Mouse (Mus musculus) forebrain, embryonic 14.5 days (tissue): ENCODE data around the gene Mvb12a. TPM values are rescaled to one million over a fixed set of nuclear protein-coding genes. Genes with fewer than 3 reads are reported as not detected.

Experiments used
- ATAC-seq: fragments of 200-750 bp; cut with Nextera tagmentation; 2 replicates; pipeline ENCODE4 v1.8.0; 2017; ENCODE audit warnings: mild to moderate bottlenecking, moderate library complexity
- DNase-seq: peaks from one replicate; pipeline ENCODE4 v3.0.0-alpha.2; 2015; ENCODE audit warnings: low spot score
- H3K27ac ChIP-seq: fragments of 300-500 bp; sonication (generic); 2 replicates; pipeline ENCODE4 v1.5.1; 2014; ENCODE audit warnings: low read depth, mild to moderate bottlenecking, control low read depth, low read length, moderate library complexity
- H3K27me3 ChIP-seq: fragments of 300-500 bp; sonication (generic); replicated peaks from 2 replicates; pipeline ENCODE4 v1.6.1; 2014; ENCODE audit warnings: low read length, control low read depth, mixed read lengths; ENCODE audit not compliant: control insufficient read depth, insufficient read depth
- H3K36me3 ChIP-seq: fragments of 300-500 bp; sonication (generic); 2 replicates; pipeline ENCODE4 v1.6.1; 2014; ENCODE audit warnings: low read length, control low read depth; ENCODE audit not compliant: control insufficient read depth, insufficient read depth
- H3K4me1 ChIP-seq: fragments of 300-500 bp; sonication (generic); 2 replicates; pipeline ENCODE4 v1.6.1; 2014; ENCODE audit warnings: antibody characterized with exemption, low read length, control low read depth; ENCODE audit not compliant: control insufficient read depth, insufficient read depth
- H3K4me2 ChIP-seq: fragments of 300-500 bp; sonication (generic); 2 replicates; pipeline ENCODE4 v1.6.1; 2014; ENCODE audit warnings: mild to moderate bottlenecking, control low read depth, low read length
- H3K4me3 ChIP-seq: fragments of 300-500 bp; sonication (generic); 2 replicates; pipeline ENCODE4 v1.5.1; 2014; ENCODE audit warnings: low read depth, low read length, control low read depth
- H3K9ac ChIP-seq: fragments of 300-500 bp; sonication (generic); 2 replicates; pipeline ENCODE4 v1.6.1; 2014; ENCODE audit warnings: mild to moderate bottlenecking, low read length, control low read depth, moderate library complexity
- H3K9me3 ChIP-seq: fragments of 300-500 bp; sonication (generic); replicated peaks from 2 replicates; pipeline ENCODE4 v1.6.1; 2016; ENCODE audit warnings: low read length, control low read depth, mixed read lengths; ENCODE audit not compliant: control insufficient read depth
- WGBS: fragments of 180-500 bp; shearing (Covaris S2); extraction: QIAGEN DNeasy Blood & Tissue Kit; methylation state at CpG from one replicate; pipeline ENCODE4 v1.1.7; 2014; 5-methylcytosine and 5-hydroxymethylcytosine counted together
- polyA plus RNA-seq: library from polyadenylated mRNA; unstranded; fragments of >200 nt; fragmentation: Nextera tagmentation; extraction: Ambion mirVana; gene quantifications from 2 replicates; pipeline ENCODE4 v1.2.1, GENCODE M21; 2014

The Mvb12a gene
- polyA plus RNA-seq, 1 experiment from 2014 or later, result 71.6 TPM

DNA sequence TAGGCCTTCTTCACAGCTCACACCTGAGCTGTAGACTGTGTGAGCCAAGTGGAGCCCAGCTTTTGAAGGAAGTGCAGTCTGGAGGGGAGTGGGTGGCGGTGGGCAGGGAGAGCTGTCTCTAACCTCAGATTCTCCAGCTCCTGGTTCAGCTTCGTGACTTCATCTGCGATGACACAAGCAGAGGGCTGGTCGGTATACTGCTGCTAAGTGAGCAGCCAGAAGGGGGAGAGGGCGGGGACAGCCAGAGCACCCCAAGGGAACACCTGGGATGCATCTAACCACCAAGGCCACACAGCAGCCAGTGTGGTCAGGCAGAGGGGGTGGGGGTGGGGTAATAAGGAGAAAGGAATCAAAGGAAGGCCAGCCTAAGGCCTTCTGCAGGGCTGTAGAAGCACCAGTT lies 7.1 kb upstream of the Mvb12a start:
- Histone ChIP-seq H3K27ac (no peak overlapping the region), H3K9ac (no peak overlapping the region), H3K4me3 (no peak overlapping the region), H3K27me3 (peaks cover 11% of the 10 kb centered on the region), H3K9me3 (no peaks in the 10 kb centered on the region), H3K36me3 (no peaks in the 10 kb centered on the region), H3K4me1 (no peaks in the 10 kb centered on the region), H3K4me2 (no peak overlapping the region)
- no peak for ATAC-seq
- 64% methylated on average over 5 of the region's 5 CpGs for WGBS
- no peak for DNase-seq

- H3K4me1 ChIP-seq, result no peaks in the 10 kb centered on the region
- peak within 1 kb of the TSS; percentile 47 for H3K4me2 ChIP-seq
- H3K27me3 ChIP-seq, result peaks cover 11% of the 10 kb centered on the region
- DNase-seq, result peak; percentile 78
- peak; percentile 47; the same call in 1 of the 2 replicates for ATAC-seq
- H3K9me3 ChIP-seq, result no peaks in the 10 kb centered on the region
- no peak within 1 kb of the TSS for H3K27ac ChIP-seq
- 3% methylated on average over 37 of the region's 37 CpGs for WGBS
- peak within 1 kb of the TSS; percentile 32; the same call in 1 of the 2 replicates for H3K9ac ChIP-seq
- peak within 1 kb of the TSS; percentile 21 for H3K4me3 ChIP-seq
- no peaks in the 10 kb centered on the region for H3K36me3 ChIP-seq
Observed at GRCm38 (mm10) chr8:71537028-71537867, 5.5 kb upstream of the Mvb12a start, which contains the start of gene Bst2. Gene Bst2, minus strand, starts transcription at chr8:71537456.

GRCm38 (mm10) chr8:71543755-71544154 lies 1.0 kb downstream of the Mvb12a start:
- H3K27me3 ChIP-seq, result no peaks in the 10 kb centered on the region
- peak overlapping the region; percentile 86; the same call in 1 of the 2 replicates for H3K9ac ChIP-seq
- no peaks in the 10 kb centered on the region for H3K9me3 ChIP-seq
- H3K36me3 ChIP-seq, result peaks cover 24% of the 10 kb centered on the region
- no peak for ATAC-seq
- H3K4me3 ChIP-seq, result peak overlapping the region; percentile 77; the same call in 1 of the 2 replicates
- no peak for DNase-seq
- H3K27ac ChIP-seq, result no peak overlapping the region
- H3K4me2 ChIP-seq, result peak overlapping the region; percentile 90
- WGBS, result 90% methylated on average over 9 of the region's 9 CpGs
- peaks cover 4% of the 10 kb centered on the region; the same call in 1 of the 2 replicates for H3K4me1 ChIP-seq

DNA sequence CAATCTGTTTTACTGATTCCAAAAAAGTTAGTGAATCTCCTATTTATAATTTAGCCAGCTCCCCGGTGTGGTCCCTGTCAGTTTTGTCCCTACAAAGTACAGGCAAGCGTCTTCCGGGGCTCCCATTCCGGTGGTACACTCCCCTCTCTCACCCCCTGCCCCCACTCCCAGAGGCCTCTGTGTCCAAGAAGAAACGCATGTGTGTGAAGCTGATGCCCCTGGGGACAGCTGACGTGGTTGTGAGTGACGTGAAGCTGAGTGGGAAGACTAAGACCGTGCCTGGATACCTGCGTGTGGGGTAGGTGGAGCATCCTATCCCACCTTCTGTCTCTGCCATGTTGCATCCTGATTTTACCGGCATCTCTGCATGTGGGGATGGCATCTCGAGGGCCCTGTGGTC lies 2.3 kb downstream of the Mvb12a start:
- Histone ChIP-seq H3K27me3 (no peaks in the 10 kb centered on the region), H3K27ac (no peak overlapping the region), H3K9ac (no peak overlapping the region), H3K4me3 (no peak overlapping the region), H3K36me3 (peaks cover 27% of the 10 kb centered on the region), H3K4me1 (peaks cover 4% of the 10 kb centered on the region; the same call in 1 of the 2 replicates), H3K4me2 (no peak overlapping the region), H3K9me3 (no peaks in the 10 kb centered on the region)
- WGBS, result 91% methylated on average over 11 of the region's 11 CpGs
- ATAC-seq, result no peak
- DNase-seq, result no peak

DNA sequence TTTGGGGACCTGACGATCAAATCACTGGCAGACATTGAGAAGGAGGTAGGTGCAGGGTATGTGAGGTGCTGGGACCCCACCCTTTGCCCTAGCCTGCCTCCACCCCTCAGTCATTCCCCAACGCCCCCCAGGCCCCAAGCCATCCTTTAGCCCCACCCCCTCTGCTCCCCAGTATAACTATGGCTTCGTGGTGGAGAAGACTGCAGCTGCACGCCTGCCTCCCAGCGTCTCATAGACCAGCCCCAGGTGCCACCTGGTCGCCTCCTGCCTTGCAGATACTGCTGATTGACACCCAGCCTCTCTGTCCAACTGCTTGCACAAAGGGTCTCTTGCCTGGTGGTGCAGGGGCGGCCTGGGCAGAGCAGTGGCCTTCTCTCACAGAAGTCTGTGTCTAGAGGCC lies 4.9 kb downstream of the Mvb12a start:
- H3K27me3 ChIP-seq, result no peaks in the 10 kb centered on the region
- no peaks in the 10 kb centered on the region for H3K9me3 ChIP-seq
- no peak overlapping the region for H3K27ac ChIP-seq
- no peak overlapping the region for H3K4me3 ChIP-seq
- H3K9ac ChIP-seq, result no peak overlapping the region
- peaks cover 27% of the 10 kb centered on the region for H3K36me3 ChIP-seq
- peaks cover 4% of the 10 kb centered on the region; the same call in 1 of the 2 replicates for H3K4me1 ChIP-seq
- DNase-seq (no peak), ATAC-seq (no peak)
- H3K4me2 ChIP-seq, result no peak overlapping the region
- WGBS, result 81% methylated on average over 7 of the region's 7 CpGs

GRCm38 (mm10) chr8:71550754-71551153 lies 8.0 kb downstream of the Mvb12a start:
- peaks cover 23% of the 10 kb centered on the region for H3K36me3 ChIP-seq
- 74% methylated on average over 7 of the region's 7 CpGs for WGBS
- H3K27me3 ChIP-seq, result peaks cover 5% of the 10 kb centered on the region; the same call in 1 of the 2 replicates
- no peaks in the 10 kb centered on the region for H3K9me3 ChIP-seq
- no peaks in the 10 kb centered on the region for H3K4me1 ChIP-seq
- H3K9ac ChIP-seq, result no peak overlapping the region
- no peak overlapping the region for H3K4me3 ChIP-seq
- DNase-seq, result no peak
- H3K27ac ChIP-seq, result no peak overlapping the region
- no peak overlapping the region for H3K4me2 ChIP-seq
- no peak for ATAC-seq

DNA sequence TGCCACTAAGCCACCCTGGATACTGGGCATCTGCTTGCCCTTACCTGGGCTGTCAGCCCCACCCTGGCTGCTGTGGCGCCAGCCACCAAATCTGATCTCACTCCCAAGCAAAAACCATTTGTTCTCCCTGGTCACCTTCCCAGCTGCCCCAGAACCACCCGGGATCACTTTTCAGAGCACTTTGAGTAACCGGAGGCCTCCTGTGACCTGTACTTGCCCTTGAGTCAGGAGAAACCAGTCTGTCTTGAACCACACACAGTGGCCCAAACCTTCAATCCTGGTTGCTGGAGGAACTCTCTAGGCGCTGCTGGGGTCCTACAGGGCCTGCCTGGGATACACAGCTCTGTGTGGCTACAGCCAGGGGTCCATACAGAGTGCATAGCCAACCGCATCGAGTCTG lies 10.0 kb downstream of the Mvb12a start:
- H3K27ac ChIP-seq, result no peak overlapping the region
- no peak overlapping the region for H3K9ac ChIP-seq
- peaks cover 26% of the 10 kb centered on the region for H3K27me3 ChIP-seq
- no peak overlapping the region for H3K4me3 ChIP-seq
- no peak overlapping the region for H3K4me2 ChIP-seq
- no peaks in the 10 kb centered on the region for H3K9me3 ChIP-seq
- 75% methylated on average over 6 of the region's 6 CpGs for WGBS
- peaks cover 7% of the 10 kb centered on the region for H3K36me3 ChIP-seq
- no peaks in the 10 kb centered on the region for H3K4me1 ChIP-seq
- no peak for ATAC-seq
- DNase-seq, result no peak

- H3K9ac ChIP-seq, result no peak overlapping the region
- peaks cover 6% of the 10 kb centered on the region; the same call in 1 of the 2 replicates for H3K4me1 ChIP-seq
- H3K9me3 ChIP-seq, result no peaks in the 10 kb centered on the region
- ATAC-seq, result no peak
- no peak for DNase-seq
- no peak overlapping the region for H3K4me3 ChIP-seq
- H3K27ac ChIP-seq, result no peak overlapping the region
- no peak overlapping the region for H3K4me2 ChIP-seq
- 76% methylated on average over 6 of the region's 6 CpGs for whole genome bisulfite sequencing
- 0 out of 2 replicates have a peak, but pooled peaks cover 3% of the 10 kb centered on the region for H3K36me3 ChIP-seq
- peaks cover 38% of the 10 kb centered on the region for H3K27me3 ChIP-seq
Observed at GRCm38 (mm10) chr8:71554001-71554400, 11.3 kb downstream of the Mvb12a start.

DNA sequence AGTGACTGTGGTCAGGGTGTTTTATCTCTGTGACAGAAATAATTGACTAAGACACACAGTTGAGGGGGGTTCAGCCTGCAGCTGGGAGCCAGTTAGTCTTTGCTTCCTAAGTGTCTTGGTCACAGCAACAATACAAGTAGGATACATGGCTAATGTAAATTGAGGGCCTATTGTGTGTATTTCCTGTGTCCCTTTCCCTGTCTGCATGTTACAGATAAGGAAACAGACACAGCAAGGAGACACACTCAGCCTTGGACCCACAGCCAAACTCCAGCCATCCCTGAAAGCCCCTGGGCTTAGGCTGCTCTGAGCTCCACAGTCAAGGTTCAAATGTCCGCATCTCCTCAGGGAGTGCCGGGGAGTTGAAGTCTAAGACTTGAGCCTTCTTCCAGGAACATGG lies 11.9 kb downstream of the Mvb12a start:
- peaks cover 44% of the 10 kb centered on the region for H3K27me3 ChIP-seq

More for the DNA sequence above, 11.9 kb downstream of the Mvb12a start:
- 95% methylated on average over 2 of the region's 2 CpGs for WGBS
- no peak overlapping the region for H3K27ac ChIP-seq
- no peak overlapping the region for H3K4me2 ChIP-seq
- H3K9ac ChIP-seq, result no peak overlapping the region
- no peak for ATAC-seq
- no peak for DNase-seq
- H3K4me3 ChIP-seq, result no peak overlapping the region
- no peaks in the 10 kb centered on the region for H3K36me3 ChIP-seq
- H3K9me3 ChIP-seq, result no peaks in the 10 kb centered on the region
- H3K4me1 ChIP-seq, result peaks cover 6% of the 10 kb centered on the region; the same call in 1 of the 2 replicates
